Mouse (Mus musculus) megakaryocyte, embryonic 14.5 days (primary cell): ENCODE results near the gene Pard6b. TPM values are rescaled to one million over a fixed set of nuclear protein-coding genes. Genes with fewer than 3 reads are reported as not detected.

Experiments used
- H3K27me3 ChIP-seq: replicated peaks from 2 replicates; pipeline ENCODE3; 2012; ENCODE audit warnings: inconsistent platforms
- H3K36me3 ChIP-seq: replicated peaks from 2 replicates; pipeline ENCODE3; 2012; ENCODE audit warnings: low read length, inconsistent platforms, mixed read lengths
- H3K4me1 ChIP-seq: 2 replicates; pipeline ENCODE4 v1.6.1; 2012; ENCODE audit warnings: inconsistent platforms
- H3K4me3 ChIP-seq: replicated peaks from 2 replicates; pipeline ENCODE3; 2012; ENCODE audit warnings: moderate library complexity, mild to moderate bottlenecking, inconsistent platforms
- H3K9me3 ChIP-seq: 2 replicates; pipeline ENCODE4 v1.6.1; 2012; ENCODE audit warnings: inconsistent platforms
- FLI1 ChIP-seq: IDR thresholded peaks from 2 replicates; pipeline ENCODE4 v1.6.1; 2012; ENCODE audit warnings: low read length, inconsistent platforms, mixed read lengths
- GATA1 ChIP-seq: IDR thresholded peaks from 3 replicates; pipeline ENCODE4 v1.6.1; 2012; ENCODE audit warnings: mixed read lengths, low read length, inconsistent platforms, borderline replicate concordance
- polyA plus RNA-seq: library from polyadenylated mRNA; stranded (reverse); fragments of >175 nt; gene quantifications from 2 replicates; pipeline ENCODE4 v1.2.3, GENCODE M21; 2012; ENCODE audit warnings: low replicate concordance; ENCODE audit not compliant: insufficient read depth

Pard6b gene
- 1.4 and 1.8 TPM in 2 replicates for polyA plus RNA-seq

GRCm38 (mm10) chr2:168080431-168081246, at the start of gene Pard6b:
Pard6b (plus strand) TSS chr2:168081004.
- no peaks in the 10 kb centered on the region for H3K36me3 ChIP-seq
- H3K4me3 ChIP-seq: peak within 1 kb of the TSS; percentile 97
- TF ChIP-seq FLI1 (no peak), GATA1 (no peak)
- peaks cover 56% of the 10 kb centered on the region for H3K4me1 ChIP-seq
- H3K9me3 ChIP-seq: no peaks in the 10 kb centered on the region
- H3K27me3 ChIP-seq: peaks cover 69% of the 10 kb centered on the region

- TF ChIP-seq FLI1 (no peak), GATA1 (no peak)
- H3K36me3 ChIP-seq: peaks cover 90% of the 10 kb centered on the region
- no peaks in the 10 kb centered on the region for H3K27me3 ChIP-seq
- peaks cover 20% of the 10 kb centered on the region for H3K9me3 ChIP-seq
- H3K4me3 ChIP-seq: no peak overlapping the region
- H3K4me1 ChIP-seq: peaks cover 91% of the 10 kb centered on the region
Measured at GRCm38 (mm10) chr2:168031842-168032241, 49.0 kb upstream of the Pard6b start.

GRCm38 (mm10) chr2:168033905-168034304, 46.9 kb upstream of the Pard6b start:
- H3K36me3 ChIP-seq: peaks cover 87% of the 10 kb centered on the region
- no peak for TF ChIP-seq GATA1
- H3K4me3 ChIP-seq: no peak overlapping the region
- H3K9me3 ChIP-seq: peaks cover 14% of the 10 kb centered on the region
- H3K4me1 ChIP-seq: peaks cover 93% of the 10 kb centered on the region
- H3K27me3 ChIP-seq: no peaks in the 10 kb centered on the region

GRCm38 (mm10) chr2:168035907-168036306, 44.9 kb upstream of the Pard6b start:
- no peaks in the 10 kb centered on the region for H3K27me3 ChIP-seq
- H3K4me3 ChIP-seq: no peak overlapping the region
- no peak for TF ChIP-seq GATA1
- no peak for TF ChIP-seq FLI1
- no peaks in the 10 kb centered on the region for H3K9me3 ChIP-seq
- H3K4me1 ChIP-seq: peaks cover 94% of the 10 kb centered on the region
- peaks cover 87% of the 10 kb centered on the region for H3K36me3 ChIP-seq

- Histone ChIP-seq H3K36me3 (peaks cover 85% of the 10 kb centered on the region), H3K27me3 (no peaks in the 10 kb centered on the region), H3K9me3 (no peaks in the 10 kb centered on the region), H3K4me3 (peak overlapping the region; percentile 40), H3K4me1 (peaks cover 94% of the 10 kb centered on the region)
- TF ChIP-seq GATA1 (no peak), FLI1 (no peak)
Measured at GRCm38 (mm10) chr2:168037063-168037462, 43.7 kb upstream of the Pard6b start.

- H3K9me3 ChIP-seq: no peaks in the 10 kb centered on the region
- TF ChIP-seq FLI1 (no peak), GATA1 (no peak)
- peaks cover 91% of the 10 kb centered on the region for H3K36me3 ChIP-seq
- H3K4me1 ChIP-seq: peaks cover 96% of the 10 kb centered on the region
- H3K4me3 ChIP-seq: no peak overlapping the region
- no peaks in the 10 kb centered on the region for H3K27me3 ChIP-seq
Measured at GRCm38 (mm10) chr2:168040751-168041150, 40.1 kb upstream of the Pard6b start.

GRCm38 (mm10) chr2:168042019-168042418, 38.8 kb upstream of the Pard6b start:
- Histone ChIP-seq H3K4me3 (no peak overlapping the region), H3K9me3 (no peaks in the 10 kb centered on the region), H3K27me3 (no peaks in the 10 kb centered on the region), H3K36me3 (peaks cover 91% of the 10 kb centered on the region), H3K4me1 (peaks cover 96% of the 10 kb centered on the region)
- TF ChIP-seq FLI1: no peak
- TF ChIP-seq GATA1: no peak

GRCm38 (mm10) chr2:168044681-168045287, 36.0 kb upstream of the Pard6b start:
- no peak for TF ChIP-seq FLI1
- no peak for TF ChIP-seq GATA1
- Histone ChIP-seq H3K36me3 (peaks cover 82% of the 10 kb centered on the region), H3K4me3 (no peak overlapping the region)

GRCm38 (mm10) chr2:168045357-168045756, 35.4 kb upstream of the Pard6b start:
- Histone ChIP-seq H3K4me3 (peak overlapping the region; percentile 56), H3K4me1 (peaks cover 91% of the 10 kb centered on the region), H3K36me3 (peaks cover 76% of the 10 kb centered on the region), H3K9me3 (no peaks in the 10 kb centered on the region), H3K27me3 (no peaks in the 10 kb centered on the region)
- no peak for TF ChIP-seq FLI1
- TF ChIP-seq GATA1: no peak

More at GRCm38 (mm10) chr2:168044681-168045287, 36.0 kb upstream of the Pard6b start:
- Histone ChIP-seq H3K27me3 (no peaks in the 10 kb centered on the region), H3K9me3 (no peaks in the 10 kb centered on the region), H3K4me1 (peaks cover 92% of the 10 kb centered on the region)

GRCm38 (mm10) chr2:168045771-168046170, 35.0 kb upstream of the Pard6b start:
- Histone ChIP-seq H3K27me3 (no peaks in the 10 kb centered on the region), H3K4me3 (no peak overlapping the region), H3K36me3 (peaks cover 72% of the 10 kb centered on the region), H3K4me1 (peaks cover 91% of the 10 kb centered on the region), H3K9me3 (no peaks in the 10 kb centered on the region)
- TF ChIP-seq FLI1: no peak
- TF ChIP-seq GATA1: no peak
